Mouse (Mus musculus): Measurements from ENCODE around the gene Cst13. TPM values are rescaled to one million over a fixed set of nuclear protein-coding genes. Genes with fewer than 3 reads are reported as not detected.

Gene Cst13
- polyA plus RNA-seq, 1 experiment from 2014 or later: not detected

- ATAC-seq (ENCODE audit: extremely low read depth, insufficient number of reproducible peaks, low FRiP score, low TSS enrichment): no peak
- Histone ChIP-seq H3K27me3 (replicated peaks) (no peaks in the 10 kb centered on the region), H3K4me1 (peaks cover 3% of the 10 kb centered on the region), H3K4me2 (peak overlapping the region; percentile 51), H3K27ac (replicated peaks) (no peak overlapping the region), H3K9ac (no peak overlapping the region), H3K36me3 (no peaks in the 10 kb centered on the region), H3K9me3 (peaks cover 4% of the 10 kb centered on the region; the same call in 1 of the 2 replicates), H3K4me3 (no peak overlapping the region)
- WGBS: 44% methylated on average over 8 of the region's 8 CpGs
These were observed 31.4 kb downstream of the Cst13 start for GRCm38 (mm10) chr2:148851116-148851906.

- Histone ChIP-seq H3K4me2 (peak overlapping the region; percentile 49), H3K4me3 (0 out of 2 replicates have a peak overlapping the region, but pooled peaks have one; percentile 3), H3K4me1 (peaks cover 19% of the 10 kb centered on the region), H3K36me3 (no peaks in the 10 kb centered on the region), H3K27ac (replicated peaks) (peak overlapping the region; percentile 73), H3K9ac (no peak overlapping the region), H3K9me3 (peaks cover 4% of the 10 kb centered on the region; the same call in 1 of the 2 replicates), H3K27me3 (replicated peaks) (no peaks in the 10 kb centered on the region)
- no peak for ATAC-seq (ENCODE audit: extremely low read depth, insufficient number of reproducible peaks, low FRiP score, low TSS enrichment)
- WGBS: 30% methylated on average over 8 of the region's 8 CpGs
These were observed 36.9 kb downstream of the Cst13 start for GRCm38 (mm10) chr2:148856630-148857400.

GRCm38 (mm10) chr2:148857506-148857905 is 37.6 kb downstream of the Cst13 start:
- no peak overlapping the region for H3K4me3 ChIP-seq
- H3K9me3 ChIP-seq: peaks cover 4% of the 10 kb centered on the region; the same call in 1 of the 2 replicates
- H3K36me3 ChIP-seq: no peaks in the 10 kb centered on the region
- WGBS: 55% methylated on average over 4 of the region's 4 CpGs
- no peak overlapping the region for H3K9ac ChIP-seq
- no peak for ATAC-seq (ENCODE audit: extremely low read depth, insufficient number of reproducible peaks, low FRiP score, low TSS enrichment)
- peaks cover 19% of the 10 kb centered on the region for H3K4me1 ChIP-seq
- H3K4me2 ChIP-seq: no peak overlapping the region; the same call in 1 of the 2 replicates
- H3K27ac ChIP-seq (replicated peaks): peak overlapping the region; percentile 73; the same call in 1 of the 2 replicates
- no peaks in the 10 kb centered on the region for H3K27me3 ChIP-seq (replicated peaks)

GRCm38 (mm10) chr2:148860993-148861392 is 41.1 kb downstream of the Cst13 start:
- Histone ChIP-seq H3K4me2 (no peak overlapping the region), H3K27me3 (replicated peaks) (no peaks in the 10 kb centered on the region), H3K4me3 (no peak overlapping the region), H3K9ac (no peak overlapping the region), H3K4me1 (peaks cover 32% of the 10 kb centered on the region), H3K9me3 (no peaks in the 10 kb centered on the region), H3K27ac (replicated peaks) (no peak overlapping the region), H3K36me3 (no peaks in the 10 kb centered on the region)
- 72% methylated on average over 4 of the region's 4 CpGs for WGBS
- ATAC-seq (ENCODE audit: extremely low read depth, insufficient number of reproducible peaks, low FRiP score, low TSS enrichment): no peak

- Histone ChIP-seq H3K4me1 (peaks cover 26% of the 10 kb centered on the region), H3K9me3 (no peaks in the 10 kb centered on the region), H3K36me3 (no peaks in the 10 kb centered on the region), H3K27ac (replicated peaks) (no peak overlapping the region), H3K27me3 (replicated peaks) (no peaks in the 10 kb centered on the region), H3K4me2 (no peak overlapping the region), H3K9ac (no peak overlapping the region), H3K4me3 (no peak overlapping the region)
- ATAC-seq (ENCODE audit: extremely low read depth, insufficient number of reproducible peaks, low FRiP score, low TSS enrichment): no peak
These were observed 41.8 kb downstream of the Cst13 start for GRCm38 (mm10) chr2:148861693-148862092.

GRCm38 (mm10) chr2:148864966-148865365 is 45.1 kb downstream of the Cst13 start, which contains the start of gene 9230104L09Rik:
Gene 9230104L09Rik, minus strand, starts transcription at chr2:148865038.
- Histone ChIP-seq H3K4me3 (no peak within 1 kb of the TSS), H3K9ac (peak within 1 kb of the TSS; percentile 19; the same call in 1 of the 2 replicates), H3K4me1 (peaks cover 13% of the 10 kb centered on the region), H3K4me2 (peak within 1 kb of the TSS; percentile 24), H3K36me3 (no peaks in the 10 kb centered on the region), H3K27ac (replicated peaks) (peak within 1 kb of the TSS; percentile 80), H3K27me3 (replicated peaks) (no peaks in the 10 kb centered on the region), H3K9me3 (no peaks in the 10 kb centered on the region)
- WGBS: 9% methylated on average over 2 of the region's 2 CpGs
- no peak for ATAC-seq (ENCODE audit: extremely low read depth, insufficient number of reproducible peaks, low FRiP score, low TSS enrichment)

- no peak overlapping the region for H3K27ac ChIP-seq (replicated peaks)
- H3K4me2 ChIP-seq: no peak overlapping the region
- H3K4me3 ChIP-seq: no peak overlapping the region
- 73% methylated on average over 1 of the region's 1 CpGs for WGBS
- no peaks in the 10 kb centered on the region for H3K9me3 ChIP-seq
- no peaks in the 10 kb centered on the region for H3K27me3 ChIP-seq (replicated peaks)
- H3K36me3 ChIP-seq: peaks cover 24% of the 10 kb centered on the region
- no peak for ATAC-seq (ENCODE audit: extremely low read depth, insufficient number of reproducible peaks, low FRiP score, low TSS enrichment)
- H3K4me1 ChIP-seq: peaks cover 35% of the 10 kb centered on the region
- H3K9ac ChIP-seq: no peak overlapping the region
These were observed 49.1 kb downstream of the Cst13 start for GRCm38 (mm10) chr2:148868959-148869358.

GRCm38 (mm10) chr2:148870526-148870925 is 50.6 kb downstream of the Cst13 start:
- Histone ChIP-seq H3K27me3 (replicated peaks) (no peaks in the 10 kb centered on the region), H3K27ac (replicated peaks) (no peak overlapping the region), H3K4me1 (peaks cover 32% of the 10 kb centered on the region), H3K36me3 (peaks cover 24% of the 10 kb centered on the region), H3K9ac (no peak overlapping the region), H3K4me3 (no peak overlapping the region), H3K4me2 (no peak overlapping the region), H3K9me3 (no peaks in the 10 kb centered on the region)
- WGBS: 69% methylated on average over 3 of the region's 3 CpGs
- no peak for ATAC-seq (ENCODE audit: extremely low read depth, insufficient number of reproducible peaks, low FRiP score, low TSS enrichment)

- Histone ChIP-seq H3K9ac (peak overlapping the region; percentile 94), H3K4me2 (peak overlapping the region; percentile 82), H3K4me3 (peak overlapping the region; percentile 80), H3K27me3 (replicated peaks) (no peaks in the 10 kb centered on the region), H3K27ac (replicated peaks) (peak overlapping the region; percentile 95), H3K9me3 (no peaks in the 10 kb centered on the region), H3K36me3 (peaks cover 24% of the 10 kb centered on the region), H3K4me1 (peaks cover 48% of the 10 kb centered on the region)
- 46% methylated on average over 4 of the region's 4 CpGs for WGBS
- no peak for ATAC-seq (ENCODE audit: extremely low read depth, insufficient number of reproducible peaks, low FRiP score, low TSS enrichment)
These were observed 53.0 kb downstream of the Cst13 start for GRCm38 (mm10) chr2:148872860-148873259.

- H3K4me2 ChIP-seq: peak overlapping the region; percentile 82
- no peak for ATAC-seq (ENCODE audit: extremely low read depth, insufficient number of reproducible peaks, low FRiP score, low TSS enrichment)
- H3K4me3 ChIP-seq: peak overlapping the region; percentile 80
- H3K27me3 ChIP-seq (replicated peaks): no peaks in the 10 kb centered on the region
- H3K36me3 ChIP-seq: peaks cover 24% of the 10 kb centered on the region
- H3K27ac ChIP-seq (replicated peaks): peak overlapping the region; percentile 95
- WGBS: 33% methylated on average over 3 of the region's 3 CpGs
- no peaks in the 10 kb centered on the region for H3K9me3 ChIP-seq
- H3K9ac ChIP-seq: peak overlapping the region; percentile 94
- peaks cover 61% of the 10 kb centered on the region for H3K4me1 ChIP-seq
These were observed 54.3 kb downstream of the Cst13 start for GRCm38 (mm10) chr2:148874224-148874616.

GRCm38 (mm10) chr2:148874617-148875334 is 54.9 kb downstream of the Cst13 start:
- Histone ChIP-seq H3K4me2 (peak overlapping the region; percentile 82), H3K4me3 (peak overlapping the region; percentile 80), H3K4me1 (peaks cover 67% of the 10 kb centered on the region), H3K9me3 (no peaks in the 10 kb centered on the region), H3K9ac (peak overlapping the region; percentile 94), H3K27ac (replicated peaks) (peak overlapping the region; percentile 95), H3K36me3 (peaks cover 24% of the 10 kb centered on the region), H3K27me3 (replicated peaks) (no peaks in the 10 kb centered on the region)
- under 1% methylated on average over 34 of the region's 34 CpGs for WGBS
- ATAC-seq (ENCODE audit: extremely low read depth, insufficient number of reproducible peaks, low FRiP score, low TSS enrichment): peak; percentile 28; the same call in 1 of the 2 replicates

Data from heart, embryonic 13.5 days (tissue).